Mouse (Mus musculus) natural killer cell, adult 2 months (primary cell): ENCODE results near the gene Mosmo.

Experiments
- DNase-seq, 2 experiments: peaks; one replicate each; pipeline ENCODE4 v3.0.0; 2022; ENCODE audit warnings: low spot score in 2 of 2

Mosmo gene

DNA sequence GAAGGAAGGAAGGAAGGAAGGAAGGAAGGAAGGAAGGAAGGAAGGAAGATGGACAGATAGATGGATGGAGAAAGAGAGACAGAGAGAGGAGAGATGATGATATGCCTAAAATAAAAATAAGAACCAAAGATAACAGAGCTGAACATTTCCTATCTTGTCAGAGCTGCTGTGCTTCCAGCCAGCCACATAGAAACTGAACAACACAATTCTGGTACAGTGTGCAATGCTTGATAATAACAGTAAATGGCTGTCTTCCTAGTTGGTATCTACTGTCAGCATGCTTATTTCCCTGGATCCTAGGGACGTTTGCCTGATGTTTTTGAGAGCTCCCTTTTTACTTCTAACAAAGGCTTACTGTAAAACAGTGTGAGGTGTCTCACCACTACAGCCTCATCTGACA, 94.0 kb downstream of the Mosmo start:
- no peak for DNase-seq

DNA sequence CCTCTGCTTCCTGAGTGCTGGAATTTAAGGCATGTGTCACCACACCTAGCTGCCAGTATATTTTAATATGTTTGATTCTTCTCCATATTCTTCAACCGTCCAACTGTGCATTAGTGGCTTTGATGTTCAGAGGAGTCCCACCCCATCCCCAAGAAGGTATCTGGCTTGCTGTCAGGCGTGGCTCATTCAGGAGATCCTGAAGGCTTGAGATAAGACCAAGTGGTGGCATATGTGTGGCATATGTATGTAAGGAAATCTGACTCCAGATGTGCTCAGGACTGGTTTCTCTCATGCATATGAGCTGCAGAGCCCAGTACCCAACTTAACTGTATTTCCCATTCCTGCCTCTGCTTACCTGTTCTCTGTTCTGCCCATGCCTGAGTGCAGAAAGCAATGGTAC, 100.6 kb downstream of the Mosmo start:
- no peak for DNase-seq
